Mouse (Mus musculus): Measurements from ENCODE around the gene 4933407L21Rik.

GRCm38 (mm10) chr1:85981738-85982357 is 53.6 kb downstream of the 4933407L21Rik start:
- TF ChIP-seq POLR2A (IDR thresholded peaks at IDR 0.05; ENCODE audit: insufficient read depth, low read depth, low read length) (no peak), CTCF (IDR thresholded peaks at IDR 0.05) (no peak)

Measured in heart, adult 2 months (tissue).